Mouse (Mus musculus): ENCODE measurements around the gene Cnnm3.

Gene Cnnm3

DNA sequence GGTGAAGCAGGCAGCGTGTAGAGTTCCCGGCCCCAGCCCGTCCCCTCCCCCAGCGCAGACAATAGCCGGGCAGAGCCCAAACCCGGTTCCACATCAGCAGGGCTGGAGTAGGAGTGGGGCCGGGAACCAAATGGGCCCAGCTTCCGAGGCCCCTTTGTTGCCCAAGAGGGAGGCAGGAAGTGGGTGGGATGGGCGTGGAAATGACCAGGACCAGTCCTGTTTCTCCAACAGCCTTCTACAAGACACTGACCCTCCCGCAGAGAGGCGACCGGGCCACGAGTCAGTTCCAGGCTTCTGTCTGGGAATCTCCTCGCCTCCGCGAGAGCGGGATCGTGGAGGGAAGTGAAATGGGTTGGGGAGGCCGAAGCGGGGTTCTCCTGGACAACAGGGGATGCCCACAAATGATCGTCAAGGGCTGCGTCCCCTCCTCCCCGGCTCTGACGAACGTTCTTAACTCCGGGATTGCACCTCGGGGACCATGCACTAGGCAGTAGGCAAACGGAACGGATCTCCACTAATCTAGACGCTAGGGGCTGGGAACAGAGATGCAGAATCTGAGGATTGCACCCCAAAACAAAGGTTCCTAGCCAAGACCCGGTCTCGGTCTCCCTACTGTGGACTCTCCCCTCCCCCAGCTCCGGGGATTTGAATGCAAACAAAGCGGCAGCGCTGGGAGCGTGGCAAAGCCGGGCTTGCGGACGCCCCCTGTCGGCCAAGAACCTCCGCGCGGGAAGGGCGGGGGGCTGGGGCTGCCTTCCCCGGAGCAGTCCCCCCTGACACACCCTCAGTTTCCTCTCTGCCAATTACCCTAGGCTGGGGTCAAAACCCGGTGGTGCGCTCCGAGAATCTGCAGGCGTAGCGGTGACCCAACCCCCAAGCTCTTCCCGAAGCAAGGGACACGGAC, 45.1 kb downstream of the Cnnm3 start:
- peak; percentile 66 for DNase-seq (ENCODE audit: low read depth, low spot score)

DNA sequence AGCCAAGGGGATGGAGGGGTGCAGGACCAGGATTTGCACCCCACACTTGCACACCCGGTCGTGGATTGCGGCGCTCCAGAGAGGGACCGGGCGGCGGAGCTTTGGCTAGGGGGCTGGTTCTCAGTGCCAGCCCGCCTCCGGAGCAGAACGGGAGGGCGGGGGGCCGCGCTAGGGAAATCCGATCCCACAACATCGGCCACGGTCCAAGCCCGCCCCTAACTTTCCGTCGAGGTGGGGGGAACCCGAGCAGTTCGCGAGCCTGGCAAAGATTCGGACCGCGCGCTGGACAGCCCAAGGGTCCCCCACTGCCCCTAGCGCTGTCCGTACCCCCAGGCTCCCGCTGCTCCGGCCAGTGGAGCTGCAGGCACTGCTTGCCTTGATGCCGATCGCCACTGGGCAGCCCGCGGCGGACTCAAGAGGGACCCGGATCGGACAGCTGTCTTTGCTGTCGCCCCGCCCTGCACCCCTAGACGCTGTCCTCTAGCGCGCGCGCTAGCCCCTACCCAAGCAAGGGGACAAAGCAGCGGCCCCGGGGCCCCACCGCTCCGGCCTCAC, 45.9 kb downstream of the Cnnm3 start:
- DNase-seq (ENCODE audit: low read depth, low spot score) = no peak

DNA sequence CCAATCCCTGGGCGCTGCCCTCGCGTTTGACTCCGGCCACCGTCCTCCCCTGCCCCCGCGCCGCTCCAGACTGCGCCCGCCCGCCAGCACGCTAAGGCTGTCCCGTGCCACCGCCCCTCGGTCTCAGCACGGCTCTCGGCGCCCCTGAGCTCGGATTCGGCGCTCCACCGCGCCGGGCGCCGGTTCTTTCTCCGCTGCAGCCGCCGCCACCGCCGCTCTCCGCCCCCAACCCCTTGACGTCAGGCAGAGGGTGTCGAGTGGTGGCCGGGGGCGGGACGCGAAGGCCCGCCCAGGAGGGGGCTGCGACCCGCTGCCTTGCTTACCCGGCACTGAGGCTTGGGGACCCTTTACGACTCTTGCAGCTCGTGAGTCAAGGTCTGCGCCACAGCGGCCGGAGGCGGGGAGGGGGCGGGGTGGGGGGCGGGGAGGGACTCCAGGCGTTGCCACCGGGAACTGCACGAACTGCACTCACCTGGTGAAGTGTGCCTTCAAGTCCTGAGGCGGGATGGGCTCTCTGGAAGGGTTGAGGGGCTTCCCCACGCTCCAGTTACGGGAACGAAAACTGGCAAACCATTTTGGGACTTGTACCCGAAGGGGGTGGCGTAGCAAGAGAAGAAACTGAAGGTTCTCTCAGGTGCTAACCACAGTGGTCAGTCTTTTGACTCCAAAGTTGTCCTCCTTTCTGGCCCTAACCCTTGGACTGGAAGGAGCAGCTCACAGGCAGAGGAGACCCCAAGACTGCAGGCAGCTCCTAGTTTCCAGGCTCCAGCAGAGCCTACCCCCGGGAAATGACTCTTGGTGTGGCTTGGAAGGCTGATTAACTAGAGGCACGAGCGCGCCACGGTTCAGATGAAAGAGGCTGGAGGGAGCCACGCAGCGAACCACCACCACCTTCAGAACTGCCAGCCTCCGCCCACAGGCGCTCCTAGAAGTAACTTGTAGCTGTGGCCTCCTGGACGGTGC, 46.6 kb downstream of the Cnnm3 start, which contains the start of gene Sema4c:
Gene Sema4c (minus strand): TSS at position 319 of the 963 bp plus-strand sequence.
- peak; percentile 59 for DNase-seq (ENCODE audit: low read depth, low spot score)

DNA sequence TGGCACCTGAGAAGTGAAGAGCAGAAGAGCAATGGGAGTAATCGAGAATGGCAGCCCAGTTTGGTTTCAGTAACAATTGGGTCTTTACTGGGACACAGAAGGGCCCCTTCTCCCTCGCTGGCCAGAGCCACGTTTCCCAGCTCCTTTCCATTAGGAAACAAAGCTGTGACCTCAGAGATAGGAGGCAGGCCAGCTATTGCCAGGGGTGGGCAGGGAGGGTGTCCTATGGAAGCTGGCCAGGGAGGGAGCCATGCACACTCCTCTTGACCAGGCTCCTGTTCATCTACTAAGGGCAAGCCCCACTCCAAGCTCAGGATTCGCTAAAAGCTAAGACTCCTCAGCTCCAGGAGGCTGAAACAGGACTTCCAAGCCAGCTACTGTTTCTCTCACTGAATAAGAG, 47.6 kb downstream of the Cnnm3 start:
- no peak for DNase-seq (ENCODE audit: low read depth, low spot score)

DNA sequence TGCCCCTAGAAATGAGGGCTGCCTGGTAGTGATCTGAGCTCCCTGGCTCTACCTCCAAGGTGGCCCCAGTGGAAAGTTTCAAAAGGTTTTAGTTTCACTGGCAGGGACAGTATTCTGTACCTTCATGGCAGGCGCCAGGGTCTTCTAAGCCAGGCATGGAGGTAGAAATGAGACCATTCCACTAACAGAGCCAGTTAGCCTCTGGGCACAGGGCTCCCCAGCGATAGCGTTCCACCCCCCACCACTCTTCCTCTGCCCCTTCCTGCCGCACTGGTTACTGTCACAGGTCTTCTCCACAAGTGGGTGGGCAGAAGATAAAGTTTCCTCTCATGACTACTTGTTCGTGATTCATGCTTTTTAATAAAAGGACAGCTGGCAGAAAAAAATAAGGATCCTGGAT, 48.2 kb downstream of the Cnnm3 start:
- no peak for DNase-seq (ENCODE audit: low read depth, low spot score)

DNA sequence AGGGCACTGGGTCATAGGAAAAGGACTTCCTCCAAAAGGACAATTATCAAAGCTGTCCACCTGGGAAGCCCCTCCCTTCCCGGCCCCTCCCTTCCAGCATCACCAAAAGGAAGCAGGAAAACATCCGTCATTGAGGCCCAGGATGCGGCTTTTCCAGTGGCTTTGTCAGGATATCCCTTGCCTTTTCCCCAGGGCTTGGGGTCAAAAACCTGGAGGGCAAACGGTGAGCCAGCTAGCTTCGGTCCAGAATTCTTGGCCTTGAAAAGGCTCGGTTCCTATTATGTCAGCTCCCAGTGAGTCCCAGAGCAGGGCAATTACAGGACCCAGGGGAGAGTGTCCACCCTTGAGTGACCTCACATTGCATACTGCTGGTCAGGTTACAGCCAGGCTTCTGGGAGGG, 49.2 kb downstream of the Cnnm3 start:
- no peak for DNase-seq (ENCODE audit: low read depth, low spot score)

- DNase-seq (ENCODE audit: low read depth, low spot score) = no peak
These were observed 50.7 kb downstream of the Cnnm3 start for GRCm38 (mm10) chr1:36562388-36562787.

DNA sequence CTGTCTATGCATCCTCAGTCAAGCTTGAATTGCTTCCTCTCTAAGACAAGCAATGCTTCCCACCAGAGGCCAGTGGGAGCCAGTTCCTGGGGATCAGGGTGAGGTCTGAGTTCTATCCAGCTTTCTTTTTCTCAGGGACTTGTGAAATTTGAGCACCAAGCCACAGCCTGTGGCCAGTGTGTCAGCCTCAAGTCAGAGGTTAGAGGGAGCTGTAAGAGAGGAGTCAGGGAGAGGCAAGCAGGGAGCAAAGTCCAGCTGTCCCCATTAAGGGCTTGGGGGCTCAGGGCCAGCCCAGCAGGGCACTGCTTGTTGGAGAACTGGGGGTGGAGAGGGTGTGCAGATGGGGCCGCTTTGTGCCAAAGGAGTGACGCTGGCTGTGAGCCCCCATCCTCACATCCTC, 51.5 kb downstream of the Cnnm3 start:
- DNase-seq (ENCODE audit: low read depth, low spot score) = no peak

DNA sequence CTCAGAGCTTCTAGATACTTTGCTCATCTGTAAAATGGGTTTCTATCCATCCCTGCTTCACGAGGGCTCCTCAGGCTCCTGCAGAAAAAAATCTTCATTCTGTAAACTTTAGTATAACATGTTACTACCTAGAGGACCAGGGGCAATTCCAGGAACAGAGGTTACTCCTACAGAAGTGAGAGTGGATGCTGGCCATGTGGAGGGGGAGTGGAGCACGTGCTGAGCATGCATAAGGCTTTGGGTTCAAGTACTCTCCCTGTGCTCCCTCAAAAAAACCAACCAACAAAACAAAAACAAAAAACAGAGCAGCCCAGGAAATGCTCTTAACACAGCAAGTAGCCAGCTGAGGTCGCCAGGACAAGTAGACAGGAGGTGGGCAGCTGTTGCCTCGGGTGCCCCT, 52.0 kb downstream of the Cnnm3 start:
- DNase-seq (ENCODE audit: low read depth, low spot score) = no peak

DNA sequence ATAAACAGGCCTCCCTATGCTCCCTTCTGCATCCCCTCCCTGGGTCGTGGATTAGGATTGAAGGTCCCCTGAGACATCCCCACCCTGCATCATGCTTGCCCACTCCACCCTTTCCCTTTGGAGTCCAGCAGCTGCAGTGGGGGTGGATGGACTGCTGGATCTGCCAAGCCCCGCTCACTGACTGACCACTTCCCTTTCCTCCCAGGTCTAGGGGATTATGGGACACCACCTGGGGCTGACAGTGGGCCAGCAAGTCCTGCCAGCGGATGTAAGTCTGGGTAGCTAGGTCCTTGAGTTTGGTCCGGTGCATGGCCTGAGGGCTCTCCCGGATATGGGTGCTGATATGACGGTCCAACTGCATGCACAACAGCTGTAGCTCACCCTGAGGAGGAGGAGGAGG, 52.4 kb downstream of the Cnnm3 start:
- DNase-seq (ENCODE audit: low read depth, low spot score) = no peak

GRCm38 (mm10) chr1:36566425-36566824, 54.8 kb downstream of the Cnnm3 start:
- DNase-seq (ENCODE audit: low read depth, low spot score) = no peak

- DNase-seq (ENCODE audit: low read depth, low spot score) = no peak
These were observed 56.3 kb downstream of the Cnnm3 start for GRCm38 (mm10) chr1:36567818-36568603.

- DNase-seq (ENCODE audit: low read depth, low spot score) = no peak
These were observed 57.1 kb downstream of the Cnnm3 start for GRCm38 (mm10) chr1:36568776-36569175.

GRCm38 (mm10) chr1:36569694-36570276, 58.1 kb downstream of the Cnnm3 start:
- DNase-seq (ENCODE audit: low read depth, low spot score) = no peak

GRCm38 (mm10) chr1:36570320-36570719, 58.7 kb downstream of the Cnnm3 start:
- no peak for DNase-seq (ENCODE audit: low read depth, low spot score)

- DNase-seq (ENCODE audit: low read depth, low spot score) = no peak
These were observed 60.0 kb downstream of the Cnnm3 start for GRCm38 (mm10) chr1:36571627-36572026.

DNA sequence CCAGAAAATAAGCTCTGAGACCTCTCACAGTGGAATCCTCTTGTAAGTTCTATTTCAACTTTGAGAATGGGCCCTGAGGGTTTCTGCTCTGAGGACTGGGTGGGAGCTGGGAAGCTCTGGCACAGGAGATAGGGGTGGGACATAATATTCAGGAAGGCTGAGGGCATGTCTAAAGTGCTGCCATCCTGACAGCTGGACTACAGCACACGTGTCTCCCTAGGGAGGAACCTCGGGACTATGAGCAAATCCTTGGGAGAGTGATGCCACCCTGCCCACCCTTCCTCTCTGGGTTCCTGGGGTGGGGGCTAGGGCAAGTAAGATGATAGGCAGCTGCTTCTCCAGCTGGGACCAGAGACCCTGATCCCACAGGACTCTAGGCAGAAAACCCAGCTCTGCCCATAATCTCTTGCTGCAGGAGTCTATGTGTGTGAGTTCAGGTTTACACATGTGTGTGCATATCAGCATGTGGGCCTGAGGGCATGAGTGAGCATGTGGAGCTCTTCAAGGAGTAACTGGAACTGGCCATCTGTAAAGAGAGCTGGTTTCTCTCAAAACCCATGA, 60.6 kb downstream of the Cnnm3 start:
- DNase-seq (ENCODE audit: low read depth, low spot score) = no peak

DNA sequence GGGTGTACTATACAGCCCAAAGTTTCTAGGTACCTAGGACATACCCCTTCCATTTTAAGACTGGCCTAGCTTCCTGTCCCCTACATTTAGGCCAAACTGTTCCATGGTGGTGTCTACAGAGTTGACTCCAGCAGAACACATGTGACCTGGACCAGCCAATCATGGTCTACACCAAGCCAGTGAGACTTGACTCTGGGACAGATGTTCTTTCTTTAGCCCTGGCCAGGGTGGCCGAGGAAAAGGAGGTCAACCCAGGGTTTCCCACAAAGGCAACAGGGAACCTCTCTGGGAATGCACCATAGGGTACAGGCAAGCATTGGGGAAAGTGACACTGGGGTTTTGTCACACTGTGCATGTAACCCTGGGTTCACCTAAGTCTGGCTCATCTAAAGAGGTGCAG, 61.0 kb downstream of the Cnnm3 start:
- no peak for DNase-seq (ENCODE audit: low read depth, low spot score)

GRCm38 (mm10) chr1:36573524-36573923, 61.9 kb downstream of the Cnnm3 start:
- DNase-seq (ENCODE audit: low read depth, low spot score) = no peak

DNA sequence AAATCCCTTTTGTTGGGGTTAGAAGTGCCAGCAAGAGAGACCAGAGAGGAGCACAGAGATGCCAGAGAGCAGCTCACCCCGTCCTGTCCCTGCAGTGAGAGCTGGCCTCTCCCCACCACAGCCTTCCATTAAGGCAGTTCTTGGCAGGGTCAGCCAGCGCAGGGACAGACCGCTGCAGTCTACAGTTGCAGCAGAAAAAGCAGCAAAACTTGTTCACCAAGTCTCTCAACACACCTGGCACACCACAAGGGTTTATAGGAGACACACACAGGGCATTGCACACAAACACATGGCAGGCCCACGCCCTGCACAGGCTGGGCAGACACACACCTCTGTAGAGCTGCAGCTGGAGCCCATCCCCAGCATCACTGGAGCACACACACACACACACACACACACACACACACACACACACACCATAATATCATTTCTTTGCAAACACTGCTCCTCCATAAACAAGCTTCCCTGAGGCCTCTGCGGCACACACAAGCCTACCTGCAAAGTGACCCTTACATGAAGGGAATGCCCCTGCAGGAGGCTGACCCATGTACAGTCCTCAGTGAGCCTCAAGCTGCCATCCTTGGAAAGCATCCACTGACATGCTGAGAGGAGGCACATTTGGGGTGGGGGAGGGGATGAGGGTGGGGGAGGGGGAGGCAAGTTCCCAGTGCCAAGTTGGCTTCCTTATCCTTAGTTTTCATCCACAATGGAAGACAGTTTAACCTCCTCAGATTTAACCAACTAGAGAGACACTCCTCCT, 62.7 kb downstream of the Cnnm3 start:
- DNase-seq (ENCODE audit: low read depth, low spot score) = no peak

All from A20 (cell line).